Mouse (Mus musculus) kidney, embryonic 16.5 days (tissue): Measurements from ENCODE around the gene Nupr1. TPM values are rescaled to one million over a fixed set of nuclear protein-coding genes. Genes with fewer than 3 reads are reported as not detected.

Source experiments
- ATAC-seq: fragments of 200-750 bp; cut with Nextera tagmentation; 2 replicates; pipeline ENCODE4 v1.8.0; 2017; ENCODE audit warnings: moderate TSS enrichment; ENCODE audit not compliant: low FRiP score, low TSS enrichment
- H3K27ac ChIP-seq: fragments of 300-500 bp; sonication (generic); 2 replicates; pipeline ENCODE4 v1.5.1; 2014; ENCODE audit warnings: low read length
- H3K27me3 ChIP-seq: fragments of 300-500 bp; sonication (generic); 2 replicates; pipeline ENCODE4 v1.6.1; 2014; ENCODE audit warnings: low read length, control low read depth, mixed read lengths; ENCODE audit not compliant: insufficient read depth
- H3K36me3 ChIP-seq: fragments of 300-500 bp; sonication (generic); 2 replicates; pipeline ENCODE4 v1.6.1; 2014; ENCODE audit warnings: low read length, control low read depth, mixed read lengths; ENCODE audit not compliant: insufficient read depth
- H3K4me1 ChIP-seq: fragments of 300-500 bp; sonication (generic); 2 replicates; pipeline ENCODE4 v1.6.1; 2014; ENCODE audit warnings: low read length, control low read depth, mixed read lengths; ENCODE audit not compliant: insufficient read depth
- H3K4me2 ChIP-seq: fragments of 300-500 bp; sonication (generic); replicated peaks from 2 replicates; pipeline ENCODE4 v1.6.1; 2014; ENCODE audit warnings: low read depth, low read length
- H3K4me3 ChIP-seq: fragments of 300-500 bp; sonication (generic); 2 replicates; pipeline ENCODE4 v1.5.1; 2014; ENCODE audit warnings: mild to moderate bottlenecking, low read length
- H3K9ac ChIP-seq: fragments of 300-500 bp; sonication (generic); replicated peaks from 2 replicates; pipeline ENCODE4 v1.6.1; 2014; ENCODE audit warnings: low read length
- H3K9me3 ChIP-seq: fragments of 300-500 bp; sonication (generic); 2 replicates; pipeline ENCODE4 v1.6.1; 2016; ENCODE audit warnings: low read length, control low read depth
- WGBS: fragments of 180-500 bp; shearing (Covaris S2); extraction: QIAGEN DNeasy Blood & Tissue Kit; methylation state at CpG from one replicate; pipeline ENCODE4 v1.1.7; 2014; 5-methylcytosine and 5-hydroxymethylcytosine counted together
- polyA plus RNA-seq: library from polyadenylated mRNA; unstranded; fragments of >200 nt; fragmentation: Nextera tagmentation; extraction: Ambion mirVana; gene quantifications from 2 replicates; pipeline ENCODE4 v1.2.1, GENCODE M21; 2015

The Nupr1 gene
- polyA plus RNA-seq, 1 experiment from 2014 or later, result 9.5 TPM

DNA sequence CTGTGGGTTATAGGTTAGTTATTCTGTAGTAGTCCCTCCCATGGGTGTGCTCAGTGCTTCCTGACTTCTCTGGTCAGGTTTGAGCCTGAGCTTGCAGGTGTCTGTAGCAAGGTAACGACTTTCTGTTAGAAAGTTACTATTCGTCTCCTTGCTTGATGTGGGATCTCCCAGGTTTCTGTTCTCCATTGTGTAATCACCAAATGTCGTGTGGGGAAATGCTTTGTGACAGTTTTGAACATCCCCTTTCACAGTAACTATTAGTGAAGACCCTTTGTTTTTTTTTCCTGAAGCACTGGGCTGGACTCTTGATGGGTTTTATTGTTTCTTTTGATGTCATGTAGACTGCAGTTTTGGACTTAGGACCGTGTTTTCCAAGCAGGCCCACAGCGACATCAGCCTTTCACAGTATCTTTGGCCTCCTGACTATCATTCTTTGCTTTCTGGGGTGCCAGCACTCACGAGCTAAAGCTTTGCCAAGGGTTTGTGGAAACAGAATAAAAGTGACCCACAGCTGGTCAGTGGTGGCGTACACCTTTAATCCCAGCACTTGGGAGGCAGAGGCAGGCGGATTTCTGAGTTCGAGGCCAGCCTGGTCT is 36.9 kb upstream of the Nupr1 start:
- H3K27ac ChIP-seq, result no peak overlapping the region; the same call in 1 of the 2 replicates
- no peak overlapping the region for H3K9ac ChIP-seq
- no peaks in the 10 kb centered on the region for H3K4me1 ChIP-seq
- H3K9me3 ChIP-seq, result no peaks in the 10 kb centered on the region
- no peak for ATAC-seq
- H3K36me3 ChIP-seq, result peaks cover 26% of the 10 kb centered on the region
- WGBS, result 69% methylated on average over 9 of the region's 9 CpGs
- H3K4me2 ChIP-seq, result no peak overlapping the region
- no peak overlapping the region for H3K4me3 ChIP-seq
- no peaks in the 10 kb centered on the region for H3K27me3 ChIP-seq

DNA sequence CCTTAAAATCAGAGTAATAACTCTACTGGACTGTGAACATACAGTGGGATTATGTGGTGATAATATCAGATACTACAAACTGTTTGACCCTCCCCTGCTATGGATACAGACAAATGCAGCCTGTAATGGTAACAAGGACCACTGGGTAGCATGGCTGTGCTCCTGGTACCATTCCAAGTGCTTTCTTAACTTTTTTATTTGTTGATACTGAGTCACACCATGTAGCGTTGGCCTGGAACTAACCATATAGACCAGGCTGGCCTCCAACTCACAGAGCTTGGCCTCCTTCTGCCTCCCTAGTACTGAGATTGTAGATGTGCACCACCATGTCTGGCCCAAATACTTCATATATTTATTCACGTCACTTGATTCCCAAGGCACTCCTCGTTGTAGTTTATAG is 34.6 kb upstream of the Nupr1 start:
- WGBS, result 89% methylated on average over 3 of the region's 3 CpGs
- H3K27me3 ChIP-seq, result no peaks in the 10 kb centered on the region
- H3K9ac ChIP-seq, result no peak overlapping the region
- H3K4me3 ChIP-seq, result no peak overlapping the region
- H3K36me3 ChIP-seq, result peaks cover 15% of the 10 kb centered on the region
- no peaks in the 10 kb centered on the region for H3K4me1 ChIP-seq
- no peak for ATAC-seq
- H3K27ac ChIP-seq, result no peak overlapping the region
- H3K4me2 ChIP-seq, result no peak overlapping the region
- H3K9me3 ChIP-seq, result no peaks in the 10 kb centered on the region

DNA sequence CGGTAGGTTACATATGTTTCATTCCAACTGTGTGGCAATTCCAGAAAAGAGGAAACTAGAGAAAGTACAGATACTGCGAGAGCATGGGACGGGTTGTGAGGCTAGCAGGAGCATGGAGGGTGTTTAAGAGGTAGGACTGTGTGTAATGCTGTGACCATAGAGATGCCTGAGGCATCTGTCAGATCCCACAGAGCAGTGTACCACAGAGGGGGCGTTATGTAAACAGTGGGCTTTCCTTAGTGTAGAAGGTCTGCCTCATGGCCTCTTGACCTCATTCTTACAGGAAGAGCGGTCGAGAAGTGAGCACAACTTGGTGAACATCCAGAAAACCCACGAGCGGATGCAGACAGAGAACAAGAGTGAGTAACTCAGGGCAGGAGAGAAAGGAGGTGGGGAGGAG is 33.0 kb upstream of the Nupr1 start:
- Histone ChIP-seq H3K4me2 (no peak overlapping the region), H3K9ac (no peak overlapping the region), H3K27ac (no peak overlapping the region), H3K9me3 (no peaks in the 10 kb centered on the region), H3K36me3 (peaks cover 15% of the 10 kb centered on the region), H3K27me3 (no peaks in the 10 kb centered on the region), H3K4me3 (no peak overlapping the region), H3K4me1 (no peaks in the 10 kb centered on the region)
- 0 out of 2 replicates have a peak, but pooled peaks have one; percentile 39 for ATAC-seq
- 57% methylated on average over 8 of the region's 8 CpGs for WGBS

DNA sequence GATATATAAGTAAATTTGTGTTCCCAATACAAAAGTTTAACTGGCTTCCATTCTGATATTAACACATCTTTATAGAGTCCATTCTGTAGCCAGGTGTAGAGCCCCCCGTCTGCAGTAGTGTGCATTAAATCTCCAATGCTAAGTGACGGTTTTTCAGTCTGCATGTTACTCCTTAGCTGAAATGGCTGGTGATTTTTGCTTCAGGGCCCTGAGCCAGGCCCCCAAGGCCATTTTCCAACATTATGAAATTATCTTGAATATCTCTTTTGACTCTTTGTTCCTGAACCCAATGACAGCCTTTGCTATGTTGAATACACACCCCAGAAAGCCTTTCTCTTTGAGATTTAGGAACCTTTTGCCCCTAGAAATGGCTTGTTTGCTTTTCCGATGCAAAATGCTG is 29.1 kb upstream of the Nupr1 start:
- 86% methylated on average over 3 of the region's 3 CpGs for WGBS
- no peak overlapping the region for H3K9ac ChIP-seq
- H3K36me3 ChIP-seq, result peaks cover under 1% of the 10 kb centered on the region
- no peaks in the 10 kb centered on the region for H3K27me3 ChIP-seq
- H3K4me2 ChIP-seq, result no peak overlapping the region
- H3K4me3 ChIP-seq, result no peak overlapping the region
- ATAC-seq, result no peak
- no peaks in the 10 kb centered on the region for H3K9me3 ChIP-seq
- no peaks in the 10 kb centered on the region for H3K4me1 ChIP-seq
- H3K27ac ChIP-seq, result no peak overlapping the region

DNA sequence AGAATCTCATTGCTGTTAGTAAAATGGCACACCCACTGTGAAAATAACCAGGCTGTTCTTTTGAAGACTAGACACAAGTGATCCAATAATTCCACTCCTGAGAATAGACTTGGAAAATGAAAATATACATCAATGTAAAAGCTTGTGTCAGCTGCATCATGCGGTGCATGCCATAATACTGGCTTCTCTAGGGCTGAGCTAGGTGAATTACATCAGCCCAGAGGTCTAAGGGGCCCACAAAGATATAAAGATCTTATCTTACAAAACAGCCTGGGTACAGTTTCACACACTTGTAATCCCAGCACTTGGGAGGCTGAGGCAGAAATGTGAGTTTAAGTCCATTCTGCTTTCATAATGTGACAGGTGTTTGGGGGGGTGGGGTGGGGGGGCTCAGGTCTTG is 26.9 kb upstream of the Nupr1 start:
- H3K9me3 ChIP-seq, result no peaks in the 10 kb centered on the region
- H3K27me3 ChIP-seq, result no peaks in the 10 kb centered on the region
- no peaks in the 10 kb centered on the region for H3K36me3 ChIP-seq
- no peak overlapping the region for H3K9ac ChIP-seq
- ATAC-seq, result no peak
- no peaks in the 10 kb centered on the region for H3K4me1 ChIP-seq
- no peak overlapping the region for H3K4me3 ChIP-seq
- H3K27ac ChIP-seq, result no peak overlapping the region
- 91% methylated on average over 1 of the region's 1 CpGs for WGBS
- no peak overlapping the region for H3K4me2 ChIP-seq

DNA sequence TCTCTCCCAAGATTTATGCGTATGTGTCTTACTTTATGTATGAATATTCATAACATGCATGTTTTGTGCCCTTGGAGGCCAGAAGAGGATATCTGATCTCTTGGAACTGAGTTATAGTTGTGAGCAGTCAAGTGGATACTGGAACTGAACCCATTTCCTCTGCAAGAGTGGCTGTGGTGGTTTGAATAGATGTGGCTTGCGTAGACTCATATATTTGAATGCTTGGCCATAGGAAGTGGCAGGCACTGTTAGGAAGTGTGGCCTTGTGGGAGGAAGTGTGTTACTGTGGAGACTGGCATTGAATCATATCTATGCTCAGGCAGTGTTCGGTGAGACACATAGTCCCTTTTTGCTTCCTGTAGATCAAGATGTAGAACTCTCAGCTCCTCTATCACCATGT is 25.0 kb upstream of the Nupr1 start:
- Histone ChIP-seq H3K4me2 (no peak overlapping the region), H3K27ac (peak overlapping the region; percentile 36)

DNA sequence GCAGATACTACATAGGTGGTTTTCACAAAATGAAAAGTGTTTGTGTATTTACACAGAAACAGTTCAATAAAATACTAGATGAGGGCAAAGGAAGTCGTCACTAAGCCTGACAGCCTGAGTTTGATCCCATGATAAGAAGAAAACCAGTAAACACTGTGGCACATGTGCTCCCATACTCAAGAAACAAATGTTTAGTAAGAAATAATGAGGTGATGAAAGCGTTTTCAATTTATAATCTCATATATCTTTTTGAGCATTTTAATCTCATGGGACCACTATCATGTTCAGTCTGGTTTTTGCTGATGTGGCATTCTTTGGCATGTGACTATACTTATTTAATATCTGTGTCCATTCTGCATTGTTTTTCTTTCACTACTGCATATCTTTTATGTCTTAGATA is 23.3 kb upstream of the Nupr1 start:
- no peak for ATAC-seq
- Histone ChIP-seq H3K9ac (no peak overlapping the region), H3K27me3 (no peaks in the 10 kb centered on the region), H3K36me3 (no peaks in the 10 kb centered on the region), H3K4me3 (no peak overlapping the region), H3K4me2 (no peak overlapping the region), H3K4me1 (peaks cover 6% of the 10 kb centered on the region), H3K27ac (no peak overlapping the region), H3K9me3 (no peaks in the 10 kb centered on the region)
- 68% methylated on average over 2 of the region's 2 CpGs for WGBS

More for the DNA sequence above, 25.0 kb upstream of the Nupr1 start:
- no peaks in the 10 kb centered on the region for H3K9me3 ChIP-seq
- no peak for ATAC-seq
- no peaks in the 10 kb centered on the region for H3K36me3 ChIP-seq
- WGBS, result 75% methylated on average over 3 of the region's 3 CpGs
- H3K4me1 ChIP-seq, result no peaks in the 10 kb centered on the region
- H3K9ac ChIP-seq, result no peak overlapping the region
- no peak overlapping the region for H3K4me3 ChIP-seq
- no peaks in the 10 kb centered on the region for H3K27me3 ChIP-seq

DNA sequence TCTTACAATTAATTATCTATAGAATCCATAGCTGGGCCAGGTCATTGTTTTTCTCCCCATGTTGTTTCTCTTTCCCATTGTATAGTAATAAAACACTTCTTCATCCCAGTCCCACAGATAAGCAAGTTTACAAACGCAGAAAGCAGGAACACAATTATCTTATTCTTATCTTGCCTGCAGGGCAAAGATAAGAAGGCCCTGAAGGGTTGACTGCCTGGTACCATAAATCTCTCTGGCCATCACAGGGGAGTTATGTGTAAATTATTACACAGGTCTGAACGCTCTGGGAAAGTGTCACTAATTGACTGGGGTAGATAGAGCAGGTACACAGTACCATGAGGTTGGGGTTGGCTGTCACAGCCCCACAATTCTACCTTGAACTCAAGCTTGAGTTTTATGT is 20.2 kb upstream of the Nupr1 start:
- H3K4me1 ChIP-seq, result peaks cover 10% of the 10 kb centered on the region
- no peak overlapping the region for H3K4me2 ChIP-seq
- H3K9me3 ChIP-seq, result no peaks in the 10 kb centered on the region
- H3K27me3 ChIP-seq, result no peaks in the 10 kb centered on the region
- ATAC-seq, result no peak
- no peak overlapping the region for H3K9ac ChIP-seq
- H3K4me3 ChIP-seq, result no peak overlapping the region
- no peak overlapping the region for H3K27ac ChIP-seq
- WGBS, result 60% methylated on average over 2 of the region's 2 CpGs
- H3K36me3 ChIP-seq, result no peaks in the 10 kb centered on the region

DNA sequence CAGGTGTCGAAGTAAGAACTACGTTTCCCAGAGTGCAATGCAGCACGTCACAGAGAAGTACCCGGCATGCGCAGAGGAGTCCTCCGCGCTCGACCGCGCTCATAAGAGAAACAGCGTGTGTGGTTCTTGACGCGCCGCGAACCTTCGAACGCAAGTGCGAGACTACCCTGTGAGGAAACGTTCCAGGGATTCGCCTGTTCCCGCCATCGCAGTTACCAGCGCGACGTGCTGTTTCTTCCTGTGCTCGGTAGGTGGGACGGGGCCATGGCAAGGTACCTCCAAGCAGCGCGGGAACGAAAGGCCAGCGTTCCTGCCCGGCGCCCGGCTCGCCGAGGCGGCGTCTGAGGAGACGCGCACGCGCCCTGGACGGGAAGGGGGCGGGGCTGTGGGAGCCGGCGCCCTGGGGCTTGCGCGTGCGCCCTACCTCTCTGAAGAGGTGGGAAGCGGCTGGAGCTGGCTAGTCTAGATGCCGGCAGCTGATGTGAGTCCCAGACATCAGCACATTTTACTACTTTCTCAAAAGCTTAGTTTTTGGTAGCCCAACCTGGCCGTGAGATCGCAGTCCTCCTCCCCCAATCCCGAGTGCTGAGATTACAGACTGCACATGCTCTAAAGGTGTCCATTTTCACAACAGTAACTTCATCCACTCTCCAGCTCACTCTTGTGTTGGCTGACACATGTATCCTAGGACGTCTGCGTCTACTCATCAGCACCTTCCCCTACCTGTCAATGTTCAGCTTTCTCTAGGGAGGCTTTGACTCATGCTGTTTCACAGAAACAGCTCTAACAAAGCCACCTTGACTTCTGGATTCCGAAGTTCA is 18.8 kb upstream of the Nupr1 start, which contains the start of gene Sgf29:
Gene Sgf29, plus strand, starts transcription at position 79 of the 821 bp plus-strand sequence.
- Histone ChIP-seq H3K4me1 (peaks cover 13% of the 10 kb centered on the region), H3K36me3 (no peaks in the 10 kb centered on the region), H3K4me2 (peak within 1 kb of the TSS; percentile 85), H3K9me3 (no peaks in the 10 kb centered on the region), H3K4me3 (peak within 1 kb of the TSS; percentile 77), H3K9ac (peak within 1 kb of the TSS; percentile 89), H3K27ac (peak within 1 kb of the TSS; percentile 97), H3K27me3 (no peaks in the 10 kb centered on the region)
- WGBS, result 1% methylated on average over 57 of the region's 57 CpGs
- ATAC-seq, result peak; percentile 98

DNA sequence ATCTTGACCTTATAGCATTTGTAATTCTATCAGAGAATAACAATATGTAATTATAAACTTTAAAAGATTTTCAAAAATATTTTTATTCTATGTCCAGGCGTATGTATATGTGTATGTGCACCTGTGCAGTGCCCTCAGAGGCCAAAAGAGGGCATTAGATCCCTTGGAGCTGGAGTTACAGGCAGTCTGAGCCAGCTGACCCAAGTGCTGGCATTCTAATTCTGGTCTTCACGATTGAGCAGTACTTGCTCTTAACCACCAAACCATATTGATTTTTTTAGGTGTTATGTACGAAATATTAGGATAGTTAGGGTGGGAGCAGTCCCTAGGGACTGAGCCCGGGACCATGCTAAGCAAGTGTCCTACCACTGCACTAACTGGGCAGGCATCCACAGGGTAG is 17.8 kb upstream of the Nupr1 start:
- H3K36me3 ChIP-seq, result no peaks in the 10 kb centered on the region
- H3K4me3 ChIP-seq, result peak overlapping the region; percentile 77; the same call in 1 of the 2 replicates
- H3K4me2 ChIP-seq, result peak overlapping the region; percentile 85; the same call in 1 of the 2 replicates
- no peak for ATAC-seq
- H3K27me3 ChIP-seq, result no peaks in the 10 kb centered on the region
- H3K27ac ChIP-seq, result no peak overlapping the region
- 83% methylated on average over 4 of the region's 4 CpGs for whole genome bisulfite sequencing
- H3K9ac ChIP-seq, result no peak overlapping the region
- H3K9me3 ChIP-seq, result no peaks in the 10 kb centered on the region
- H3K4me1 ChIP-seq, result peaks cover 13% of the 10 kb centered on the region
